Mouse (Mus musculus) megakaryocyte, embryonic 14.5 days (primary cell): ENCODE data around the gene Babam2.

Source experiments
- FLI1 ChIP-seq: IDR thresholded peaks from 2 replicates; pipeline ENCODE4 v1.6.1; 2012; ENCODE audit warnings: low read length, inconsistent platforms, mixed read lengths
- GATA1 ChIP-seq: IDR thresholded peaks from 3 replicates; pipeline ENCODE4 v1.6.1; 2012; ENCODE audit warnings: mixed read lengths, low read length, inconsistent platforms, borderline replicate concordance

DNA sequence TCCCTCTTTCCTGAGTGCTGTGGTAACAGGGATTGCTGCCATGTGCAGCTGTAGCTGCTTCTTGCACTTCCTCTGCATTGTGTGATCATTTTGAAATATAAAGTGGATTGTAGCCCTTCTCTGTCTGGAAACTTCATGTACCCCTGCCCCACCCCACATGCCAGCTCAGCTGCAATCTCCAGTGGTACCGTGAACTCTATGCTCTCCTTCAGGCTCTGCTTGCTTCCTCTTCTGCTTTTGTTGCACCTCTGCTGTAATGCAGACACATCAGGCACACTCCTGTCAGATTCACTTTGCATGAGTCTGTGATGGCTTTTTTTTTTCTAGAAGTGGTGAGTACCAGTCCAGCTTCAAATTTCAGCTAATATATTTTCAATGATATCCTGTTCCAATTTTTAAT lies 123.7 kb downstream of the Babam2 start:
- TF ChIP-seq GATA1 (no peak), FLI1 (no peak)
